Mouse (Mus musculus) forebrain, embryonic 12.5 days (tissue): ENCODE measurements at regions not wholly inside any gene's neighbourhood (a gene's known extent, or its start where the extent isn't known, plus 50 kb on each side); places are given as distances from the start of the nearest gene placed in this dataset.
"Not testable (repeated sequence)": the region's sequence is repeated elsewhere in the genome, so short reads cannot be mapped to it uniquely, and the experiment has no call there.

Source experiments
- ATAC-seq: fragments of 200-750 bp; cut with Nextera tagmentation; 2 replicates; pipeline ENCODE4 v1.8.0; 2017; ENCODE audit warnings: moderate TSS enrichment; ENCODE audit not compliant: low FRiP score
- H3K27ac ChIP-seq: fragments of 300-500 bp; sonication (generic); 2 replicates; pipeline ENCODE4 v1.5.1; 2016; ENCODE audit warnings: mild to moderate bottlenecking
- H3K27me3 ChIP-seq: fragments of 300-500 bp; sonication (generic); 2 replicates; pipeline ENCODE4 v1.6.1; 2016; ENCODE audit warnings: mild to moderate bottlenecking
- H3K36me3 ChIP-seq: fragments of 300-500 bp; sonication (generic); replicated peaks from 2 replicates; pipeline ENCODE4 v1.6.1; 2016; ENCODE audit warnings: mild to moderate bottlenecking
- H3K4me1 ChIP-seq: fragments of 300-500 bp; sonication (generic); 2 replicates; pipeline ENCODE4 v1.6.1; 2016
- H3K4me2 ChIP-seq: fragments of 300-500 bp; sonication (generic); 2 replicates; pipeline ENCODE4 v1.6.1; 2016; ENCODE audit warnings: mild to moderate bottlenecking, moderate library complexity
- H3K4me3 ChIP-seq: fragments of 300-500 bp; sonication (generic); replicated peaks from 2 replicates; pipeline ENCODE4 v1.5.1; 2016; ENCODE audit warnings: mild to moderate bottlenecking
- H3K9ac ChIP-seq: fragments of 300-500 bp; sonication (generic); 2 replicates; pipeline ENCODE4 v1.6.1; 2016; ENCODE audit warnings: mild to moderate bottlenecking
- H3K9me3 ChIP-seq: fragments of 300-500 bp; sonication (generic); 2 replicates; pipeline ENCODE4 v1.6.1; 2016
- WGBS: fragments of 180-500 bp; shearing (Covaris S2); methylation state at CpG from one replicate; pipeline ENCODE4 v1.1.7; 2016; 5-methylcytosine and 5-hydroxymethylcytosine counted together

DNA sequence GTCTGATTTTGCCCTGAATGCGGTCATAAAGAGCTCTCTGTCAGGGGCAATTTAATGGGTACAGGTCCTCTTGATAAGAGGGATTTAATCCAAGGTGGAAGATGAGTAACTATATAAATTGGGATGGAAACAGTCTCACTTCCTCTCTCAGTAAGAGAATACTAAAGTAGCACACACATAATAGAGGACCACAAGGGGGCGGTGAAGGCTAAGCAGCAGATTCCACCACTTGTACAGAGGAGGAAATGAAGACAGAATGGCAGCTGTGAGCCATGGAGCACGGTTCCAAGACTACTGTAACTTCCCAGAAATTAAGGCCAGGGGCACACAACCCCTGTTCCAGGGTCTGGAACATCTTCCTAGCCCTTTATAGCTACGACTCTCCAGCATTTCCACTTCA is 262.6 kb upstream of the Ywhaq start:
- H3K9me3 ChIP-seq, H3K4me2 ChIP-seq, H3K4me1 ChIP-seq, H3K27me3 ChIP-seq, H3K9ac ChIP-seq, H3K27ac ChIP-seq, ATAC-seq, H3K36me3 ChIP-seq, H3K4me3 ChIP-seq: not testable (repeated sequence)
- WGBS: 50% methylated on average over 4 of the region's 4 CpGs

DNA sequence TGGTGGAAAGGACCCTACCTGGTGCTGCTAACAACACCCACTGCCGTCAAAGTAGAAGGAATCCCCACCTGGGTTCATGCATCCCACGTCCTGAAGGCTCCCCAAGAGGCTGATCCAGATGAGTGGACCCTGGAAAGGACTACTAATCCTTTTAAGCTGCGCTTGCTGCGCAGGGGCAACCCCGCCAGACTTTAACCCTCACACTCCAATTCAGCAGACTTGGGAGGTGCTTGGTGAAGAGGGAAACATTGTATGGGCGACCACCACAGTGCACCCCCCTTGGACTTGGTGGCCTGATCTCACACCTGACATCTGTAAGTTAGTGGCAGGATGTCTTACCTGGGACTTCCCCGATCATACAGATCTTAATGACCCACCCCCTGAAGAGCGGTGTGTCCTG is 231.9 kb upstream of the Ywhaq start:
- not testable (repeated sequence) for H3K27ac ChIP-seq, H3K4me2 ChIP-seq, H3K4me3 ChIP-seq, ATAC-seq, H3K9ac ChIP-seq, H3K27me3 ChIP-seq, H3K36me3 ChIP-seq, H3K4me1 ChIP-seq
- H3K9me3 ChIP-seq: peaks cover 81% of the 10 kb centered on the region
- 84% methylated on average over 8 of the region's 8 CpGs for WGBS

DNA sequence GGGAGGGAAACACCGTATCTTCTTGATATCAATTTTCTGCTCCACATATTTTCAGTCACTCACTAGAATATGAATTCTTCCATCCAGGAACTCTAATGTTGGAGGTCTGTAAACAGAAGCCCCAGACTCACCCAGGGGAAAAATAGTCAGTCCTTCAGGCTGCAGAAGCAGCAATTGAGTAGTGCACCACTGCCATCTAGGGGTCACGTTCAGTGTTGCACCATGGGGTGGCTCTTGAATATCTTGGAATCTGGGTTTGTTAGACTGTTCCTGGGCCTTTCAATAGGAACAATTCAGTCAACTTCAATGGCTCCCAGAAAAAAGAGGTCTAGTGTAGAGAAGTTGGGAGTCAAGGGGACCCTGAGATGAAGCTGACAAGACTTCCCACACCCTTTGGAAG is 196.3 kb upstream of the Ywhaq start:
- 14% methylated on average over 2 of the region's 2 CpGs for WGBS
- H3K27ac ChIP-seq, H3K4me2 ChIP-seq, H3K9me3 ChIP-seq, H3K36me3 ChIP-seq, H3K27me3 ChIP-seq, H3K4me3 ChIP-seq, ATAC-seq, H3K4me1 ChIP-seq, H3K9ac ChIP-seq: not testable (repeated sequence)

DNA sequence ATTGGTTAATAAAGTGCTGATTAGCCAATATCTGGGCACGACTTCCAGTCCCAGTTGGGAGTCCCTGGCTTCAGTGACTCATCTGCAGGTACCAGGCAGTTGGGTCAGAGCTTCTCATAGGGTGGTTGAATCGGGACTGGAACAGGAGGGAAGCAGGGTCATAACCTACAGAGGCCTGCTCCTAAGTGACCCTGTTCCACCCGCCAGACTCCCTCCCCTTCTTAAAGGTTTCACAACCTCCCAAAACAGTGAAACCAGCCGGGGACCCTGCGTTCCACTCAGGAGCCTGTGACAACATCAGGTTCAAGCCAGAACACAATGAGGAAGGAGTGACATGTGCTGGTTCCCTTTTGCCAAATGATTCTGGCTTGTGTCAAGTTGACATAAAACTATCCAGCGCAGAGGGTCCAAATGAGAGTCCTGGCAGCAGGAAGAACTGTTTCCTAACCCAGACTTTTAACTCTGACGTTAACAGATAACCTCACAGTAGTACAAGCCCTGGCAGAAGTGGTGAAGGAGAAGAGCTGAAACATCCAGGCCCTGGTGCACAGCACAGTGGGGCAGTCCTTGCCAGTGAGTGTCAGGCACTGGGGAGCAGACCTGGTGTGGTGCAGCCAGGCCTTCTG is 151.1 kb upstream of the Ywhaq start:
- no peak overlapping the region for H3K9ac ChIP-seq
- no peak for ATAC-seq
- no peaks in the 10 kb centered on the region for H3K27me3 ChIP-seq
- WGBS: 85% methylated on average over 7 of the region's 7 CpGs
- H3K4me2 ChIP-seq: no peak overlapping the region
- H3K9me3 ChIP-seq: 0 out of 2 replicates have a peak, but pooled peaks cover 4% of the 10 kb centered on the region
- no peak overlapping the region for H3K27ac ChIP-seq
- no peaks in the 10 kb centered on the region for H3K36me3 ChIP-seq
- no peaks in the 10 kb centered on the region for H3K4me1 ChIP-seq
- H3K4me3 ChIP-seq: no peak overlapping the region

DNA sequence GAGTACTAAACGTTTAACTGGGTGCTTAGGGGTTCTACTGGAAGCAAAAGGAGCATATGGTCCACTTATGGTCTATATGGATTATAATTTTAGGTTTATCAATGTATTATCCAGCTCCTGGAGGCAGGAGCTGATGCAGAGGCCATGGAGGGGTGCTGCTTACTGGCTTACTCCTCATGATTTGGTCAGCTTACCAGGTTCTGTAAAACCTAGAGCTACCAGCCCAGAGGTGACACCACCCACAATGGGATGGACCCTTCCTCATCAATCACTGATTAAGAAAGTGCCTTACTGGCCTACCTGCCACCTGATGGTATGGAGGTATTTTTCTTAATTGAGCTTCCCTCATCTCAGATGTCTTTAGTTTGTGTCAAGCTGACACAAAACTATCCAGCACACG is 126.5 kb upstream of the Ywhaq start:
- not testable (repeated sequence) for ATAC-seq, H3K9ac ChIP-seq, H3K4me2 ChIP-seq, H3K27me3 ChIP-seq, H3K4me1 ChIP-seq, H3K9me3 ChIP-seq, H3K27ac ChIP-seq, H3K36me3 ChIP-seq, H3K4me3 ChIP-seq
- WGBS: 56% methylated on average over 2 of the region's 2 CpGs

DNA sequence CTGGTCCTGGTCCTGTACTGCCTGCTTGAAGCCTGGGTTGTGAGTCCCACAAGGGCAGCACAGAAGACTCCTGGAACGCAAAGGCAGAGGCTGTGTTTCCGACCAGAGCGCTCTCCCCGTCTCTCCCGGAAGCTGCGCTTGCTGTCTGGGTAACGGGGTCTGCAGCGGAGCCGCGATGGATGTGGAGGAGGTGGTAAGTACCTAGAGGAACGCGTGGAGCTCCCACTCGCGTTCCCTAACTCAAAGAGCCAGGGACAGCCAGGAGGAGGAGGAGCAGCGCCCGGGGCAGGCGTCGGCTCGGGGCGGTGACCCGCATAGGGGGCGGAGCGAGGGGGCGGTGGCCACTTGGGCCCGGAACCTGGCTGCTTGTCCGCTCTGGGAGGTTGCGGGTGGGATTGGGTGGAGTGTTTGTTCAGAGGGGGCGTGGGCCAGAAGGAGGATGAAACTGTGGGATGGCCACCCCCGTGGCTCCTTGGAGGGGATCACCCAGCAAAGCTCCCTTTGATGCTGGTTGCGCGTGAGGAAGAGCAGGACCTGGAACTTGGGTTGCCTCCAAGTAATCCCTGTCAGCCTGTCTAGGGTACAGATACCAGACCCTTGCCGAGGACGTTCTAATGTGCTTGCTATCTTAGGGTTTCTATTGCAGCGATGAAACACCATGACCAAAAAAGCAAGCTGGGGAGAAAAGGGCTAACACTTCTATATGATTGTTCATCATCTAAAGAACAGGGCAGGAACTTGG is 125.9 kb upstream of the Ywhaq start:
- Histone ChIP-seq H3K4me3 (peak overlapping the region; percentile 50), H3K4me2 (peak overlapping the region; percentile 61), H3K9ac (peak overlapping the region; percentile 55)
- not testable (repeated sequence) for H3K4me1 ChIP-seq, H3K36me3 ChIP-seq, H3K27ac ChIP-seq, H3K27me3 ChIP-seq, H3K9me3 ChIP-seq
- 4% methylated on average over 34 of the region's 34 CpGs for WGBS
- ATAC-seq: peak; percentile 64; the same call in 1 of the 2 replicates

DNA sequence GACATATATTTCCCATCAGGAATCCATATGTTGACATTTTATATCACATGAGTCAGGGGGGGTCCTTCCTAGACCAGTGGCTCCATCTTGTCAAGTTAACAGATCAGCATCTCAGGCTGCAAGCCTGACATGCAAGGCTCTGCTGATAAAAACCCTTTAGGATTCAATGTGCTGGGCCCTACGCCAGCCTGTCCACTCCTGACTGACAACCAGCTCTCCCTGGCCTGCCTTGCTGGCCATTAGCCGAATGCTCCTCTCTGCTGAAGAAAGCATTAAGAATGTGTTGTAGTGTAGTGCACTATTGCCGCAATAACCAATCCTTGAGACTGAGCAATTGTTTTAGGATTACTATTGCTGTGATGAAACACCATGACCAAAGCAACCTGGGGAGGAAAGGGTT is 114.3 kb upstream of the Ywhaq start:
- ATAC-seq: no peak
- no peaks in the 10 kb centered on the region for H3K36me3 ChIP-seq
- H3K27me3 ChIP-seq: no peaks in the 10 kb centered on the region
- no peaks in the 10 kb centered on the region for H3K4me1 ChIP-seq
- no peak overlapping the region for H3K9ac ChIP-seq
- no peak overlapping the region for H3K27ac ChIP-seq
- H3K4me3 ChIP-seq: no peak overlapping the region
- 90% methylated on average over 3 of the region's 3 CpGs for WGBS
- H3K4me2 ChIP-seq: no peak overlapping the region
- H3K9me3 ChIP-seq: no peaks in the 10 kb centered on the region

DNA sequence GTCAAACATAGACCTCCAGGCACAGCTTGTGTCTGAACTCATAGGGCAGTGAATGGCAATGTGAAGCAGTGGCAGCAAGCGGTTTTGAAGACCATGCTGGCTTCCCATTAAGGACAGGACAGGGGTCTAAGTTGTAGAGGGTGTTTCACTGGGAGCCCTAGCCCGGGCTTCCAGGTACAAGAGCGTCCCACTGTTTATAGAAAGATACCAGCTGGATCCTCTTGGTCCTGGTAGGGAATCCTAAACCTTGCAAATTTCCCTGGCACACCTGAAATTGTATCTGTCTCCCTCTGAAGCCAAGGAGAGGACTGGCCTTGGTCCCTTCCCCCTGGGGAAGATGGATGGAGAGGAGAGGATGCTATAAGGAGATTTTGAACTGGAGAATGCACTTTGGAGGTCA is 111.9 kb upstream of the Ywhaq start:
- H3K9me3 ChIP-seq, H3K27ac ChIP-seq, H3K4me1 ChIP-seq, H3K4me3 ChIP-seq, H3K36me3 ChIP-seq, H3K4me2 ChIP-seq, H3K9ac ChIP-seq, H3K27me3 ChIP-seq, ATAC-seq: not testable (repeated sequence)
- 77% methylated on average over 3 of the region's 3 CpGs for WGBS

DNA sequence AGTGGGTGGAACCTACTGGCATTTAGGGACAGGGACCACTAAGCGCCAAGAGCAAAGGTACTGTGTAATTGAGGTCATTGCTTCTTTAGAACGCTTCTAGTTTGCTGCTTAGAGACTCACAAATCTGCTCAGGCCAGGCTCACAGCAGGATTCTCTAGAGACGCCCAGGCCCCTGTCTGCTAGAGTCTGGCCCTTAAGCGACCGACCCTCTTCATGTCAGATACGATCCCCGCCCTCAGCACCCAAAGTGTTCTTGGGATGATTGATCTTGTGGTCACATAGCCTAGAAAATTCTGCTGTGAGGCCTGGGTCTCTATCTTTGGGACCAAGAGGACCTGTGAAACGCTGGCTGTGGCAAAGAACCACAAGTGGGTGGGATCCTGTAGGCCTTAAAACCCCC is 109.9 kb upstream of the Ywhaq start:
- not testable (repeated sequence) for H3K9ac ChIP-seq, ATAC-seq, H3K4me1 ChIP-seq, H3K4me3 ChIP-seq, H3K27me3 ChIP-seq, H3K36me3 ChIP-seq, H3K9me3 ChIP-seq, H3K27ac ChIP-seq, H3K4me2 ChIP-seq
- WGBS: 91% methylated on average over 8 of the region's 8 CpGs

DNA sequence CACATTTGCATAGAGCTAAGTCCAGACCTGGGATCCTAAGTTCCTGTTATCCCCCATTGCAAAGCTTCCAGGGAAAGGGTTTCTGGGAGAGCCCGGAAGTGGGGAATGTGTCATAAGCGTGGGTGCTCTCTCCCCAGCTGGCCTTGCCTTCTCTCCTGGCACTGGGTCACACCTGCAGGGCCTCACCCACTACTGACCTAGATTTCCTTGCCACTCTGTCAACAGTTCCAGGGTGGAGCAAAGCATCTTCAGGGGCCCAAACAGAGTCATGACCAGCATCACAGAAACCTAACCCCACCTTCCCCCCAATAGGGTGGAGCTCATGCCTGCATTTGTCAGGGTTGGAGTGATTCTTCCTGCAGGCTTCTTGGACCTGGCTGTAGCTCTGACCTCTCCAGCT is 109.5 kb upstream of the Ywhaq start:
- H3K27ac ChIP-seq, H3K36me3 ChIP-seq, H3K9ac ChIP-seq, H3K9me3 ChIP-seq, H3K4me1 ChIP-seq, H3K27me3 ChIP-seq, H3K4me3 ChIP-seq, H3K4me2 ChIP-seq, ATAC-seq: not testable (repeated sequence)
- 84% methylated on average over 2 of the region's 2 CpGs for WGBS

DNA sequence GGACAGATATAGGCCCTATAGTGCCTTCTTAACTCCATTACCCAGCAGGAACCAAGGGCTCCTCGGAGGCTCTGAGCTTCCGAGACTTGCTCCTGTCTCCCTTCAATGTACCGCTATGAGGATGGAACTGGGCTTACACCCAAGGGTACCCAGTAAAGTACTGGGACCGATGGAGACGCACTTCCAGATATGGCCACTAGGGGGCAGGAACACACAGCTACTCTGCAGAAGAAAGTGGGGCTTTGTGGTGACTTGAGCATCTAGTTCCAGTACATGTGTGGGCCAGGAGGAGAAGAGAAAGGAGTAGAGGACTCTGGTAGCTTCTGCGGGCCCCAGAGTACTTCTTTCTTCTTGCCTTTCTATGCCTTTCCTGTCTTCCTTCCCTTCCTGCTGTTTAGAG is 108.1 kb upstream of the Ywhaq start:
- H3K9ac ChIP-seq, ATAC-seq, H3K4me3 ChIP-seq, H3K9me3 ChIP-seq, H3K4me2 ChIP-seq, H3K27ac ChIP-seq, H3K4me1 ChIP-seq, H3K36me3 ChIP-seq, H3K27me3 ChIP-seq: not testable (repeated sequence)
- 38% methylated on average over 6 of the region's 6 CpGs for WGBS

DNA sequence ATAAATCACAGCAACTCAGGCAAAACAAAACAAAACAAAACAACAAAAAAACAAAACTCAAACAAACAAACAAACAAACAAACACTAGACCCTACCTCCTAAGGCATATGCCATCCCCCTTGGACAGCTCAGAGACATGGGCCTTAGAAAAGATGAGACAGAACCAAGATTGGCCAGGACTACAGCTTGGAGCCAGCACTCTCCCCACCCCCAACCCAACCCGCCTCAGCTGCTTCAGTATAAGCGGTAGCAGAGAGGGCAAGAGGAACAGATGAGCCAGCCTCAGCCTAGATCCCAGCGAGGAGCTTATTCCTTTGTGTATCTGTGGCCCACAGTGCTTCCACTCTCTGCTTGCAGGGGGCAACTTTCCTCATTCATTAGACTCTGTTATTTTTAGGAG is 105.2 kb upstream of the Ywhaq start:
- Histone ChIP-seq H3K4me1 (no peaks in the 10 kb centered on the region), H3K27me3 (no peaks in the 10 kb centered on the region), H3K9ac (no peak overlapping the region), H3K9me3 (0 out of 2 replicates have a peak, but pooled peaks cover 7% of the 10 kb centered on the region), H3K36me3 (no peaks in the 10 kb centered on the region), H3K4me3 (no peak overlapping the region), H3K27ac (no peak overlapping the region), H3K4me2 (no peak overlapping the region)
- 37% methylated on average over 3 of the region's 3 CpGs for WGBS
- no peak for ATAC-seq

DNA sequence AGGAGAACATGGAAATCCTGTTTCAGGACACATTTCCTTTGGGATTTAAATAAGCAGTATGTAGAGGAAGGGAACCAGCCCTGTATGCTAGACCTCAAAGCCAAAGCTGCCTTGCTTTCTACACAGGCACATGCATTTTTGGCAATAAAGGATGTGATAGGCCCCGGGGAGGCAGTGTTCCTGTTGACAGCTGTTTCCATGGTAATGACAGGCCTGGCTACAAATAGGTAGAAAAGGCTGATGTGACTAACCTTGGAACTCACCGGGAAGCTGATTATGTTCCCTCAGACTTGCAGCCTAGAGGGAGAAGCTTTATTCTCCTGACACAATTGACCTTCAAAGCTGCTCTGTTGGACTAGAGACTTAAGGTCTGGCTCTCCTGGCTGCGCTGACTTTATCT is 101.6 kb upstream of the Ywhaq start:
- no peak overlapping the region for H3K9ac ChIP-seq
- no peaks in the 10 kb centered on the region for H3K36me3 ChIP-seq
- no peak overlapping the region for H3K4me2 ChIP-seq
- no peak overlapping the region for H3K4me3 ChIP-seq
- H3K4me1 ChIP-seq: no peaks in the 10 kb centered on the region
- 36% methylated on average over 3 of the region's 3 CpGs for WGBS
- no peak for ATAC-seq
- no peaks in the 10 kb centered on the region for H3K27me3 ChIP-seq
- 0 out of 2 replicates have a peak, but pooled peaks cover 9% of the 10 kb centered on the region for H3K9me3 ChIP-seq
- no peak overlapping the region for H3K27ac ChIP-seq
